Mouse (Mus musculus): ENCODE data around the gene Maco1. TPM values are rescaled to one million over a fixed set of nuclear protein-coding genes. Genes with fewer than 3 reads are reported as not detected.

Gene Maco1
- total RNA-seq (2014; rRNA removed) (22.3 and 28.0 TPM in 2 replicates), polyA plus RNA-seq (2012; rRNA removed) (6.4 and 7.3 TPM in 2 replicates)

GRCm38 (mm10) chr4:134853259-134853636 lies at the start of gene Maco1:
Maco1 (minus strand) TSS chr4:134853345.
- TF ChIP-seq POLR2A (IDR thresholded peaks at IDR 0.05; ENCODE audit: extremely low read depth, insufficient read depth, low read length), result peak; percentile 49; the same call in 1 of the 2 replicates
- no peak for TF ChIP-seq CTCF (IDR thresholded peaks at IDR 0.05; ENCODE audit: low read depth, low read length)
- H3K4me3 ChIP-seq (ENCODE audit: insufficient read depth, low read depth, low read length), result peak within 1 kb of the TSS; percentile 92
- peak within 1 kb of the TSS; percentile 97 for H3K9ac ChIP-seq (ENCODE audit: low read depth, low read length)
- WGBS, result under 1% methylated on average over 37 of the region's 38 CpGs
- no peaks in the 10 kb centered on the region for H3K27me3 ChIP-seq (ENCODE audit: control insufficient read depth, insufficient read depth, low read length)
- H3K4me1 ChIP-seq (ENCODE audit: control insufficient read depth, insufficient read depth, low read length), result peaks cover 6% of the 10 kb centered on the region
- peaks cover 14% of the 10 kb centered on the region; the same call in 1 of the 2 replicates for H3K79me2 ChIP-seq (ENCODE audit: control insufficient read depth, insufficient read depth, low read length)
- no peaks in the 10 kb centered on the region for H3K36me3 ChIP-seq (ENCODE audit: control insufficient read depth, insufficient read depth, low read length)
- H3K27ac ChIP-seq (replicated peaks; ENCODE audit: insufficient read depth, low read depth, low read length), result peak within 1 kb of the TSS; percentile 95
- peak; percentile 90 for DNase-seq (ENCODE audit: extremely low read depth, low read depth, low spot score)

GRCm38 (mm10) chr4:134901126-134901525 lies 48.0 kb upstream of the Maco1 start:
- no peak overlapping the region for H3K9ac ChIP-seq (ENCODE audit: low read depth, low read length)
- DNase-seq (ENCODE audit: extremely low read depth, low read depth, low spot score), result no peak
- TF ChIP-seq POLR2A (IDR thresholded peaks at IDR 0.05; ENCODE audit: extremely low read depth, insufficient read depth, low read length) (no peak), CTCF (IDR thresholded peaks at IDR 0.05; ENCODE audit: low read depth, low read length) (no peak)
- H3K36me3 ChIP-seq (ENCODE audit: control insufficient read depth, insufficient read depth, low read length), result peaks cover 63% of the 10 kb centered on the region
- peaks cover 1% of the 10 kb centered on the region; the same call in 1 of the 2 replicates for H3K4me1 ChIP-seq (ENCODE audit: control insufficient read depth, insufficient read depth, low read length)
- H3K27ac ChIP-seq (replicated peaks; ENCODE audit: insufficient read depth, low read depth, low read length), result no peak overlapping the region
- H3K4me3 ChIP-seq (ENCODE audit: insufficient read depth, low read depth, low read length), result no peak overlapping the region
- no peaks in the 10 kb centered on the region for H3K27me3 ChIP-seq (ENCODE audit: control insufficient read depth, insufficient read depth, low read length)
- WGBS, result over 99% methylated on average over 8 of the region's 8 CpGs
- H3K79me2 ChIP-seq (ENCODE audit: control insufficient read depth, insufficient read depth, low read length), result no peaks in the 10 kb centered on the region

- Histone ChIP-seq H3K27ac (replicated peaks; ENCODE audit: insufficient read depth, low read depth, low read length) (no peak overlapping the region), H3K27me3 (ENCODE audit: control insufficient read depth, insufficient read depth, low read length) (no peaks in the 10 kb centered on the region), H3K4me3 (ENCODE audit: insufficient read depth, low read depth, low read length) (no peak overlapping the region), H3K4me1 (ENCODE audit: control insufficient read depth, insufficient read depth, low read length) (peaks cover 1% of the 10 kb centered on the region; the same call in 1 of the 2 replicates), H3K36me3 (ENCODE audit: control insufficient read depth, insufficient read depth, low read length) (peaks cover 35% of the 10 kb centered on the region), H3K9ac (ENCODE audit: low read depth, low read length) (no peak overlapping the region), H3K79me2 (ENCODE audit: control insufficient read depth, insufficient read depth, low read length) (no peaks in the 10 kb centered on the region)
- WGBS, result 20% methylated on average over 6 of the region's 6 CpGs
- peak; percentile 75 for DNase-seq (ENCODE audit: extremely low read depth, low read depth, low spot score)
- TF ChIP-seq CTCF (IDR thresholded peaks at IDR 0.05; ENCODE audit: low read depth, low read length) (no peak), POLR2A (IDR thresholded peaks at IDR 0.05; ENCODE audit: extremely low read depth, insufficient read depth, low read length) (no peak)
These were observed 44.1 kb upstream of the Maco1 start for GRCm38 (mm10) chr4:134897256-134897655.

GRCm38 (mm10) chr4:134892096-134892495 lies 39.0 kb upstream of the Maco1 start:
- H3K27me3 ChIP-seq (ENCODE audit: control insufficient read depth, insufficient read depth, low read length), result no peaks in the 10 kb centered on the region
- 74% methylated on average over 6 of the region's 6 CpGs for WGBS
- no peak overlapping the region for H3K4me3 ChIP-seq (ENCODE audit: insufficient read depth, low read depth, low read length)
- peaks cover 7% of the 10 kb centered on the region; the same call in 1 of the 2 replicates for H3K36me3 ChIP-seq (ENCODE audit: control insufficient read depth, insufficient read depth, low read length)
- no peak overlapping the region for H3K9ac ChIP-seq (ENCODE audit: low read depth, low read length)
- H3K4me1 ChIP-seq (ENCODE audit: control insufficient read depth, insufficient read depth, low read length), result no peaks in the 10 kb centered on the region; the same call in 1 of the 2 replicates
- DNase-seq (ENCODE audit: extremely low read depth, low read depth, low spot score), result no peak
- TF ChIP-seq POLR2A (IDR thresholded peaks at IDR 0.05; ENCODE audit: extremely low read depth, insufficient read depth, low read length) (no peak), CTCF (IDR thresholded peaks at IDR 0.05; ENCODE audit: low read depth, low read length) (peak; percentile 26; the same call in 1 of the 2 replicates)
- H3K79me2 ChIP-seq (ENCODE audit: control insufficient read depth, insufficient read depth, low read length), result no peaks in the 10 kb centered on the region
- H3K27ac ChIP-seq (replicated peaks; ENCODE audit: insufficient read depth, low read depth, low read length), result no peak overlapping the region

GRCm38 (mm10) chr4:134884364-134884763 lies 31.2 kb upstream of the Maco1 start:
- Histone ChIP-seq H3K27me3 (ENCODE audit: control insufficient read depth, insufficient read depth, low read length) (no peaks in the 10 kb centered on the region), H3K9ac (ENCODE audit: low read depth, low read length) (no peak overlapping the region), H3K36me3 (ENCODE audit: control insufficient read depth, insufficient read depth, low read length) (no peaks in the 10 kb centered on the region), H3K79me2 (ENCODE audit: control insufficient read depth, insufficient read depth, low read length) (no peaks in the 10 kb centered on the region), H3K4me1 (ENCODE audit: control insufficient read depth, insufficient read depth, low read length) (no peaks in the 10 kb centered on the region), H3K4me3 (ENCODE audit: insufficient read depth, low read depth, low read length) (no peak overlapping the region), H3K27ac (replicated peaks; ENCODE audit: insufficient read depth, low read depth, low read length) (no peak overlapping the region)
- DNase-seq (ENCODE audit: extremely low read depth, low read depth, low spot score), result no peak
- WGBS, result 91% methylated on average over 4 of the region's 4 CpGs
- no peak for TF ChIP-seq POLR2A (IDR thresholded peaks at IDR 0.05; ENCODE audit: extremely low read depth, insufficient read depth, low read length)
- no peak for TF ChIP-seq CTCF (IDR thresholded peaks at IDR 0.05; ENCODE audit: low read depth, low read length)

GRCm38 (mm10) chr4:134883808-134884207 lies 30.7 kb upstream of the Maco1 start:
- Histone ChIP-seq H3K27me3 (ENCODE audit: control insufficient read depth, insufficient read depth, low read length) (no peaks in the 10 kb centered on the region), H3K36me3 (ENCODE audit: control insufficient read depth, insufficient read depth, low read length) (no peaks in the 10 kb centered on the region), H3K4me1 (ENCODE audit: control insufficient read depth, insufficient read depth, low read length) (no peaks in the 10 kb centered on the region), H3K4me3 (ENCODE audit: insufficient read depth, low read depth, low read length) (no peak overlapping the region), H3K79me2 (ENCODE audit: control insufficient read depth, insufficient read depth, low read length) (no peaks in the 10 kb centered on the region), H3K9ac (ENCODE audit: low read depth, low read length) (no peak overlapping the region), H3K27ac (replicated peaks; ENCODE audit: insufficient read depth, low read depth, low read length) (no peak overlapping the region)
- TF ChIP-seq CTCF (IDR thresholded peaks at IDR 0.05; ENCODE audit: low read depth, low read length) (no peak), POLR2A (IDR thresholded peaks at IDR 0.05; ENCODE audit: extremely low read depth, insufficient read depth, low read length) (no peak)
- WGBS, result 90% methylated on average over 10 of the region's 10 CpGs
- no peak for DNase-seq (ENCODE audit: extremely low read depth, low read depth, low spot score)
